Mouse (Mus musculus) MEL (cell line): Measurements from ENCODE around the gene Arnt. TPM values are rescaled to one million over a fixed set of nuclear protein-coding genes. Genes with fewer than 3 reads are reported as not detected.
"Not testable (repeated sequence)": the region's sequence is repeated elsewhere in the genome, so short reads cannot be mapped to it uniquely, and the experiment has no call there.

Experiments used
- DNase-seq: peaks from one replicate; pipeline ENCODE4 v3.0.0; 2011; ENCODE audit warnings: low read depth, low spot score
- H3K27ac ChIP-seq: 2 replicates; pipeline ENCODE4 v1.5.1; 2012; ENCODE audit warnings: low read depth, mild to moderate bottlenecking, control low read depth, low read length, moderate library complexity; ENCODE audit not compliant: control insufficient read depth
- H3K27me3 ChIP-seq, 2 experiments: fragments of 150-350 bp in 1 of 2; sonication (generic) in 1 of 2; 2 replicates each; pipeline ENCODE4 v1.6.1; 2012; ENCODE audit warnings: low read length in 2 of 2, mild to moderate bottlenecking in 2 of 2, improper control_type of control experiment in 1 of 2, moderate library complexity in 1 of 2; ENCODE audit not compliant: insufficient read depth in 2 of 2, control insufficient read depth in 1 of 2
- H3K36me3 ChIP-seq, 2 experiments: 2 replicates each; pipeline ENCODE4 v1.6.1; 2012 to 2014; ENCODE audit warnings: low read length in 2 of 2, improper control_type of control experiment in 1 of 2, inconsistent platforms in 1 of 2, mild to moderate bottlenecking in 1 of 2; ENCODE audit not compliant: insufficient read depth in 2 of 2, control insufficient read depth in 1 of 2
- H3K4me1 ChIP-seq, 2 experiments: fragments of 150-350 bp in 1 of 2; sonication (generic) in 1 of 2; 2 replicates each; pipeline ENCODE4 v1.6.1; 2012; ENCODE audit warnings: low read length in 2 of 2, improper control_type of control experiment in 1 of 2, mild to moderate bottlenecking in 1 of 2; ENCODE audit not compliant: insufficient read depth in 2 of 2, control insufficient read depth in 1 of 2
- H3K4me3 ChIP-seq, 2 experiments: fragments of 150-350 bp in 1 of 2; sonication (generic) in 1 of 2; 2 replicates each; pipeline ENCODE4 v1.5.1; 2012; ENCODE audit warnings: low read depth in 2 of 2, low read length in 2 of 2, mild to moderate bottlenecking in 2 of 2, moderate library complexity in 2 of 2, control low read depth in 1 of 2, improper control_type of control experiment in 1 of 2; ENCODE audit not compliant: control insufficient read depth in 1 of 2, insufficient read depth in 1 of 2
- H3K79me2 ChIP-seq: 2 replicates; pipeline ENCODE4 v1.6.1; 2012; ENCODE audit warnings: mild to moderate bottlenecking, low read length, moderate library complexity; ENCODE audit not compliant: control insufficient read depth, poor library complexity, insufficient read depth
- H3K9ac ChIP-seq: 2 replicates; pipeline ENCODE4 v1.6.1; 2012; ENCODE audit warnings: low read depth, mild to moderate bottlenecking, control low read depth, low read length, moderate library complexity; ENCODE audit not compliant: control insufficient read depth, poor library complexity, severe bottlenecking
- H3K9me3 ChIP-seq: fragments of 150-350 bp; sonication (generic); replicated peaks from 2 replicates; pipeline ENCODE4 v1.6.1; 2012; ENCODE audit warnings: mild to moderate bottlenecking, low read length, improper control_type of control experiment, moderate library complexity; ENCODE audit not compliant: insufficient read depth
- CHD2 ChIP-seq: IDR thresholded peaks from 2 replicates; pipeline ENCODE4 v1.6.1; 2011; ENCODE audit warnings: low read length, improper control_type of control experiment
- EP300 ChIP-seq, 2 experiments: IDR thresholded peaks; 2 replicates each; pipeline ENCODE4 v1.6.1; 2011; ENCODE audit warnings: improper control_type of control experiment in 2 of 2, low read length in 2 of 2, low read depth in 1 of 2, mild to moderate bottlenecking in 1 of 2
- ETS1 ChIP-seq: IDR thresholded peaks from 2 replicates; pipeline ENCODE4 v1.6.1; 2012; ENCODE audit warnings: low read depth, mild to moderate bottlenecking, inconsistent platforms, low read length, improper control_type of control experiment, moderate library complexity
- GATA1 ChIP-seq: IDR thresholded peaks from 2 replicates; pipeline ENCODE4 v1.6.1; 2011; ENCODE audit warnings: low read depth, low read length, improper control_type of control experiment
- HCFC1 ChIP-seq: IDR thresholded peaks from 2 replicates; pipeline ENCODE4 v1.6.1; 2012; ENCODE audit warnings: low read depth, mild to moderate bottlenecking, inconsistent platforms, low read length, improper control_type of control experiment, moderate library complexity
- MAX ChIP-seq: IDR thresholded peaks from 2 replicates; pipeline ENCODE4 v1.6.1; 2011; ENCODE audit warnings: low read length, improper control_type of control experiment
- MXI1 ChIP-seq: IDR thresholded peaks from 2 replicates; pipeline ENCODE4 v1.6.1; 2011; ENCODE audit warnings: mild to moderate bottlenecking, low read depth, low read length, improper control_type of control experiment
- MYC ChIP-seq: IDR thresholded peaks from 2 replicates; pipeline ENCODE4 v1.6.1; 2011; ENCODE audit warnings: low read depth, mild to moderate bottlenecking, low read length, improper control_type of control experiment, moderate library complexity
- NELFE ChIP-seq: IDR thresholded peaks from 2 replicates; pipeline ENCODE4 v1.6.1; 2011; ENCODE audit warnings: low read depth, low read length, improper control_type of control experiment
- POLR2A ChIP-seq, 2 experiments: IDR thresholded peaks; 2 replicates each; pipeline ENCODE4 v1.6.1; 2011 to 2012; ENCODE audit warnings: low read length in 2 of 2, mild to moderate bottlenecking in 2 of 2, control low read depth in 1 of 2, improper control_type of control experiment in 1 of 2, low read depth in 1 of 2, moderate library complexity in 1 of 2; ENCODE audit not compliant: control insufficient read depth in 1 of 2, insufficient read depth in 1 of 2, poor library complexity in 1 of 2
- RCOR1 ChIP-seq: IDR thresholded peaks from 2 replicates; pipeline ENCODE4 v1.6.1; 2012; ENCODE audit warnings: low read depth, mild to moderate bottlenecking, inconsistent platforms, low read length, improper control_type of control experiment
- SIN3A ChIP-seq: IDR thresholded peaks from 2 replicates; pipeline ENCODE4 v1.6.1; 2012; ENCODE audit warnings: low read length, improper control_type of control experiment, inconsistent platforms
- TBP ChIP-seq: IDR thresholded peaks from 2 replicates; pipeline ENCODE4 v1.8.0; 2011; ENCODE audit warnings: low read depth, low read length, improper control_type of control experiment
- polyA plus RNA-seq, 2 experiments: library from polyadenylated mRNA; stranded (reverse) in 1 of 2; unstranded in 1 of 2; fragments of >175 nt in 1 of 2; fragments of >200 nt in 1 of 2; gene quantifications; 2 replicates each; pipeline versions ENCODE4 v1.2.1 to v1.2.4; 2012; ENCODE audit warnings: low replicate concordance in 2 of 2, low read depth in 1 of 2; ENCODE audit not compliant: insufficient read length in 2 of 2, insufficient read depth in 1 of 2, missing spikeins in 1 of 2
- total RNA-seq: library from RNA; depleted of rRNA; stranded (reverse); fragments of 300-350 nt; gene quantifications from 2 replicates; pipeline ENCODE4 v1.2.3, GENCODE M21; 2012

Arnt gene
- total and polyA plus RNA-seq, 3 experiments = 16.4 to 90.7 (median 62.4) TPM

DNA sequence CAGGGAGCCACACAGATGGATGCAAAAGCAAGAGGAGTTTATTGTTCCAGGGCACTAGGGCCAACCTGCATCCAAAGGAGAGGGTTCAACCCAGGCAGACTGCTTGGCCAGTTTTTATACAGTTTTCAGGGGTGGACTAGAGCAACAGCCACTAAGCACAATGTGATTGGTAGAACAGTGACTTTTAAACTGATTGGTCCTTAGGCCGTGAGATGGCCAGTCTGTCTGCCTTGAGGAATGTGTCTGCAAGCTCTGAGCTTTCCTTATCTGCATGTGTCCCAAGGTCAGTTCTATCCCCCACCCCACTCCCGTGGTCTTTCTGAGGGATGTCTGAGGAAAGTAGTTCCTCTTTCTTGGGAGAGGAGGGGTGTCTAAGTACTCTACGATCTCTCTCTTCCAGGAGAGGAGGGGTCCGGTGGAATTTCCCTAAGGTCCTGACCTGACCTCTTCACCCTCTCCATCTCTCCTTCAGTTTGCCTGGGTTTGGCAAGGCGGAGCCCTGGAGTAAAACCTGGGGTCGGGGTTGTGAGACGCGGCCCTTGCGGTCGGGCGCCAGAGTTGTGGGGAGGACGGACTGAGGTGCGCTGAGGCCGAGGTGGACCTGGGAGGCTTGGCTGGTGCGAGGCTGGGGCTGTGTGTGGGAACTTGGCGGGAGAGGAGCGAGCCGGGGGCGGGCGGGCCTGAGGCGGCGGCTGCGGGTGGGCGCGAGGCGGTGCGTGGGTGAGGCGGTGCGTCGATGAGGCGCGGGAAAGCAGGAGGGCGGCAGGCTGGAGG, 6.9 kb upstream of the Arnt start:
- not testable (repeated sequence) for H3K36me3 ChIP-seq, H3K4me1 ChIP-seq, H3K27me3 ChIP-seq, H3K27ac ChIP-seq, H3K79me2 ChIP-seq, H3K9me3 ChIP-seq
- Histone ChIP-seq H3K4me3 (peak overlapping the region; percentile 50 to 68), H3K9ac (peak overlapping the region; percentile 67)
- DNase-seq = peak; percentile 83
- TF ChIP-seq NELFE (peak; percentile 50; the same call in 1 of the 2 replicates), HCFC1 (peak; percentile 33; the same call in 1 of the 2 replicates), GATA1 (peak; percentile 69), TBP (peak; percentile 78), EP300 (IDR thresholded peaks at IDR 0.05; ENCODE audit: low read depth in 1 of 2, low read length in 2 of 2) (peak in 1 of 2 experiments; percentile 59; a peak in 2 of 4 replicates), POLR2A (IDR thresholded peaks at IDR 0.05; ENCODE audit: control insufficient read depth in 1 of 2, insufficient read depth in 1 of 2, low read depth in 1 of 2, low read length in 2 of 2, poor library complexity in 1 of 2) (peak in 1 of 2 experiments; percentile 52; a peak in 1 of 4 replicates), MXI1 (peak; percentile 64), RCOR1 (peak; percentile 70; the same call in 1 of the 2 replicates), SIN3A (peak; percentile 54), ETS1 (0 out of 2 replicates have a peak, but pooled peaks have one; percentile 11), MYC (0 out of 2 replicates have a peak, but pooled peaks have one; percentile 44), MAX (peak; percentile 41), CHD2 (peak; percentile 11; the same call in 1 of the 2 replicates)

DNA sequence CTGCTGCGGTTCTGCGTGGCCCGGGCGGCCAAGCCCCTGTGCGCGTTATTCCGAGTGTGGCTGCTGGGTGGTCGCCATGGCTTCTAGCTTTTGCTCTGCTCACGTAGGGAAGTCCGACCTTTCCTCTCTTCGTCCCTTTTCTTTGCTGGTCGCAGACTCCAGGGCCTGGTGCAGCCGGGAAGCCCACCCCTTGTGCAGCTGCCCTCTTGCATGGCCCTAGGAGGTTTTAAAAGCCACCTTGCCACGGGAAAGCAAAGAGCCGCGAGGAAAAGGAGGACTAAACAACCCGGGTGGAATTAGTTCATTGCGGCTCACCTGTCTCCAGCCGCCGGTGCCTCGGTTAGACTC, 6.3 kb upstream of the Arnt start:
- not testable (repeated sequence) for H3K4me1 ChIP-seq, H3K36me3 ChIP-seq, H3K79me2 ChIP-seq, H3K27me3 ChIP-seq, H3K27ac ChIP-seq, H3K9me3 ChIP-seq
- Histone ChIP-seq H3K9ac (peak overlapping the region; percentile 67), H3K4me3 (peak overlapping the region; percentile 50 to 68)
- DNase-seq = peak; percentile 67

DNA sequence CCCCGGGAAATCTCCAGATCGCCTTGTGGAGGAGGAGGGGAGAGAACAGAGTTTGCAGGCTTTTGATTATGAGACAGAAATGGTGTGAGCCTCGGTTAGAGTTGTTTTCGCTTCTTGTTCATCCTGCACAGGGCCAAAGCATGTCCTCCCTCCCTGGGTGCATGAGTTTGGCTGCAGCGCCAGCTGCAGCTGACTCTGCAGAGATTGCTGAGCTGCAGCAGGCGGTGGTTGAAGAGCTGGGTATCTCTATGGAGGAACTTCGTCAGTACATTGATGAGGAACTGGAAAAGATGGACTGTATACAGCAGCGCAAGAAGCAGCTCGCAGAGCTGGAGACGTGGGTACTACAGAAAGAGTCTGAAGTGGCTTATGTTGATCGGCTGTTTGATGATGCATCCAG, 5.8 kb upstream of the Arnt start:
- not testable (repeated sequence) for DNase-seq, H3K36me3 ChIP-seq, H3K79me2 ChIP-seq, H3K9ac ChIP-seq, H3K27me3 ChIP-seq, H3K4me3 ChIP-seq, H3K27ac ChIP-seq, H3K4me1 ChIP-seq, H3K9me3 ChIP-seq
